Mouse (Mus musculus): ENCODE results near the gene Map2k1. TPM values are rescaled to one million over a fixed set of nuclear protein-coding genes. Genes with fewer than 3 reads are reported as not detected.

Map2k1 gene
- polyA plus RNA-seq, 1 experiment from 2014 or later: 74.4 TPM

DNA sequence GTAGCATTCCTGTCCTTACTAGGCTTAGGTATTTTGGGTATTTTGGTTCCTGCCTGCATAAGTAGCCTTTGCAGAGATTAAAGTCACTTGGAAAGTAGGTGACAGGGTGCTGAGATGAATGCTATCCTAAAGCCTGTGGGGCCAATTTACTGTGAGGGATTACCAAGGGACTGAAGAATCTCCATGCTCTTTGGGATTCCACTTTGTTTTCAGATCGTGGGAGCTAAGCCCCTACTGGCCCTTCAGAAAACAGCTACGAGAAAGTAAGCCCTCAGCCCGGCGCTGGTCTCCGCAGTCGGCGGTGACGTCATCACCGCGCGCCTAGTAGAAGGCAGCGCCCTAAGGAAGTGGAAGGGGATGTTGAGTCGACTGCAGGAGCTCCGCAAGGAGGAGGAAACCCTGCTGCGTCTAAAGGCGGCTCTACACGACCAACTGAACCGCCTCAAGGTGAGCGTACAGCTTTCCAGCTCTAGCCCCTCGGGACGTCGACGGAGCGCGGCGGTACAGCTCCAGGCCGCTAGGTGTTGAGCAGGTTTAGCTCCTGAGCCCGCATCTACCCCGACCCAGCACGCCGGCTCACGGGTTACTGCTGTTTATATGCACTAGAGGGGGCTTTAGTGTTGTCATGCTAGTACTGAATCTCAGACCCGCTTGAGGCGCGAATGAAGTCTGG is 74.3 kb downstream of the Map2k1 start, which contains the start of gene Snapc5:
TSS of gene Snapc5 (plus strand) at position 301 of the 673 bp plus-strand sequence.
- peak within 1 kb of the TSS; percentile 50 for H3K4me2 ChIP-seq (ENCODE audit: low read depth, low read length)
- under 1% methylated on average over 35 of the region's 35 CpGs for WGBS
- H3K4me1 ChIP-seq (ENCODE audit: control insufficient read depth, insufficient read depth, low read length): no peaks in the 10 kb centered on the region
- peaks cover 11% of the 10 kb centered on the region for H3K36me3 ChIP-seq (replicated peaks; ENCODE audit: control insufficient read depth, insufficient read depth, low read depth, low read length)
- H3K27ac ChIP-seq (replicated peaks; ENCODE audit: low read depth, low read length): peak within 1 kb of the TSS; percentile 62
- H3K27me3 ChIP-seq (ENCODE audit: control insufficient read depth, insufficient read depth, low read length): no peaks in the 10 kb centered on the region
- ATAC-seq (replicated peaks; ENCODE audit: insufficient number of reproducible peaks, low FRiP score, low TSS enrichment, low read depth) (peak; percentile 91), DNase-seq (ENCODE audit: low spot score) (peak; percentile 95)
- H3K9me3 ChIP-seq (replicated peaks; ENCODE audit: control insufficient read depth, low read length): no peaks in the 10 kb centered on the region
- peak within 1 kb of the TSS; percentile 69 for H3K4me3 ChIP-seq (ENCODE audit: low read depth, low read length)
- H3K9ac ChIP-seq (replicated peaks; ENCODE audit: low read length): peak within 1 kb of the TSS; percentile 72

DNA sequence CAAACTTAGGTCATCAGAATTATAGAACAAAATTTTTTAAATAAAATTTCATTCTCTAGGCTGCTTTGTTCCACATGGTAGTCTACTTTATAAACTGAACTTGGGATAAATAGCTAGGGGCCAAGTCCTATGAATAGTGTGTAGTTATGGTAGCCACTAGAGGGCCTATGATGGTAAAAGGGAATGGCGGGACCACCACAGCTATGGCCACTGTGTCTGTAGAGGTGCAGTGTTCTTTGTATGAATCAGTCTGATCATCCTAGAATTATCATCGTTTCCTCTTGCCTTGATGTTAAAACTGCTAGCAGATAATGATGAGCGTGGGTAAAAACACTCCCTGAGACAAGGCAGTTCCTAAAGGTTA is 74.8 kb downstream of the Map2k1 start:
- H3K9me3 ChIP-seq (replicated peaks; ENCODE audit: control insufficient read depth, low read length): no peaks in the 10 kb centered on the region
- DNase-seq (ENCODE audit: low spot score) (peak; percentile 68), ATAC-seq (replicated peaks; ENCODE audit: insufficient number of reproducible peaks, low FRiP score, low TSS enrichment, low read depth) (peak; percentile 74; the same call in 1 of the 2 replicates)
- no peak overlapping the region for H3K4me2 ChIP-seq (ENCODE audit: low read depth, low read length)
- no peaks in the 10 kb centered on the region for H3K27me3 ChIP-seq (ENCODE audit: control insufficient read depth, insufficient read depth, low read length)
- H3K27ac ChIP-seq (replicated peaks; ENCODE audit: low read depth, low read length): no peak overlapping the region
- H3K4me1 ChIP-seq (ENCODE audit: control insufficient read depth, insufficient read depth, low read length): no peaks in the 10 kb centered on the region
- no peak overlapping the region for H3K4me3 ChIP-seq (ENCODE audit: low read depth, low read length)
- H3K9ac ChIP-seq (replicated peaks; ENCODE audit: low read length): no peak overlapping the region
- H3K36me3 ChIP-seq (replicated peaks; ENCODE audit: control insufficient read depth, insufficient read depth, low read depth, low read length): peaks cover 11% of the 10 kb centered on the region
- WGBS: 42% methylated on average over 3 of the region's 3 CpGs

DNA sequence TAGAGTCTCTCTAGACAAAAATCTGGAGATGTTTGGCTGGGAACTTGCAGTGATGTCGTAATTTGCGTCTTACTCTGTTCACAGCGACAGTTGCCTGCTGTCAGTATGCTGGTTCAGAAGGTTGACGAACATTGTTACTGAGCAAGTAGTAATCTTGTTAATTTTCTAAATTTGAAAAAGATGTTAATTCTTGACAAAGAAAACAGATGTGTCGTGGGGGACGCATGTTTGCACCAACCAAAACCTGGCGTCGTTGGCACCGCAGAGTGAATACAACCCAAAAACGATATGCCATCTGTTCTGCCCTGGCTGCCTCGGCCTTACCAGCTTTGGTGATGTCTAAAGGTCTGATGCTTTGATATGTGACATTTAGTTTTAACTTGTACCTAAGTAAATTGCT is 78.1 kb downstream of the Map2k1 start:
- Histone ChIP-seq H3K27ac (replicated peaks; ENCODE audit: low read depth, low read length) (no peak overlapping the region), H3K9me3 (replicated peaks; ENCODE audit: control insufficient read depth, low read length) (no peaks in the 10 kb centered on the region), H3K9ac (replicated peaks; ENCODE audit: low read length) (no peak overlapping the region), H3K4me2 (ENCODE audit: low read depth, low read length) (no peak overlapping the region), H3K4me3 (ENCODE audit: low read depth, low read length) (no peak overlapping the region), H3K4me1 (ENCODE audit: control insufficient read depth, insufficient read depth, low read length) (no peaks in the 10 kb centered on the region), H3K27me3 (ENCODE audit: control insufficient read depth, insufficient read depth, low read length) (no peaks in the 10 kb centered on the region), H3K36me3 (replicated peaks; ENCODE audit: control insufficient read depth, insufficient read depth, low read depth, low read length) (peaks cover 11% of the 10 kb centered on the region)
- WGBS: 88% methylated on average over 11 of the region's 11 CpGs
- DNase-seq (ENCODE audit: low spot score) (no peak), ATAC-seq (replicated peaks; ENCODE audit: insufficient number of reproducible peaks, low FRiP score, low TSS enrichment, low read depth) (no peak)

DNA sequence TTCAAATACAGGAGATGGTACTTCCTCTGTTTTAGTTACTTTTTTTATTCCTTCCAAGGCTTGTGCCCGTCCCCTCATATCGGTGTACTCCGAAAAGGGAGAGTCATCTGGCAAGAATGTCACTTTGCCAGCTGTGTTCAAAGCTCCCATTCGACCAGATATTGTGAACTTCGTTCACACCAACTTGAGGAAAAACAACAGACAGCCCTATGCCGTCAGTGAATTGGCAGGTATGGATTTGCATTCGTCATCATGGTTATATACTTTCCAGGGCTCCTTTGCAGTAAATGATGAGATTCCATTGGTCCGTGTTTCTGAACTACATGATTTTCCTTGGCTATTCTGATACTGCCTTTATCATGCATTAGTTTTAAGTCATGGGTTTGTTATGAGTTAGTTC is 78.7 kb downstream of the Map2k1 start:
- Histone ChIP-seq H3K36me3 (replicated peaks; ENCODE audit: control insufficient read depth, insufficient read depth, low read depth, low read length) (peaks cover 11% of the 10 kb centered on the region), H3K4me3 (ENCODE audit: low read depth, low read length) (peak overlapping the region; percentile 71)

DNA sequence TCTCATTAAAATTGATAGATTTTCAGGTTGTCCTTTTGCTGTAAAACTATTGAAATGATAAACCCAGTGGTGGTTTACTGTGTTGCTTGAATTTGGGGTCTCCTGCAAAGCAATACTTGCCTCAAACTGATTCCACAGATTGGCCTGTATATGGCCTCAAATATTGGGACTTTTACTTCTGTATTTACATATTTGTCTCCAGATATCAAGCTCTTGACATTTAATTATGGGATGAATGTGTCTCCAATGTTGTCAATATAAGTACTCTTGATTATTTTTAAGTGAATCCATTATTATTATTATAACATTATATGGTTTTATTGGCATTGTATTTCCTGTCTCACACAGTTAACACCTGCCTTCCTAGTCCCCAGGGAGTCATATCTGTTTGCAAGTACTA is 79.1 kb downstream of the Map2k1 start:
- no peak overlapping the region for H3K27ac ChIP-seq (replicated peaks; ENCODE audit: low read depth, low read length)

More for the DNA sequence above, 78.7 kb downstream of the Map2k1 start:
- Histone ChIP-seq H3K27me3 (ENCODE audit: control insufficient read depth, insufficient read depth, low read length) (no peaks in the 10 kb centered on the region), H3K9ac (replicated peaks; ENCODE audit: low read length) (0 out of 2 replicates have a peak overlapping the region, but pooled peaks have one; percentile 25), H3K4me1 (ENCODE audit: control insufficient read depth, insufficient read depth, low read length) (no peaks in the 10 kb centered on the region), H3K9me3 (replicated peaks; ENCODE audit: control insufficient read depth, low read length) (no peaks in the 10 kb centered on the region), H3K4me2 (ENCODE audit: low read depth, low read length) (no peak overlapping the region; the same call in 1 of the 2 replicates), H3K27ac (replicated peaks; ENCODE audit: low read depth, low read length) (no peak overlapping the region)
- 79% methylated on average over 8 of the region's 8 CpGs for WGBS
- ATAC-seq (replicated peaks; ENCODE audit: insufficient number of reproducible peaks, low FRiP score, low TSS enrichment, low read depth): no peak
- no peak for DNase-seq (ENCODE audit: low spot score)

DNA sequence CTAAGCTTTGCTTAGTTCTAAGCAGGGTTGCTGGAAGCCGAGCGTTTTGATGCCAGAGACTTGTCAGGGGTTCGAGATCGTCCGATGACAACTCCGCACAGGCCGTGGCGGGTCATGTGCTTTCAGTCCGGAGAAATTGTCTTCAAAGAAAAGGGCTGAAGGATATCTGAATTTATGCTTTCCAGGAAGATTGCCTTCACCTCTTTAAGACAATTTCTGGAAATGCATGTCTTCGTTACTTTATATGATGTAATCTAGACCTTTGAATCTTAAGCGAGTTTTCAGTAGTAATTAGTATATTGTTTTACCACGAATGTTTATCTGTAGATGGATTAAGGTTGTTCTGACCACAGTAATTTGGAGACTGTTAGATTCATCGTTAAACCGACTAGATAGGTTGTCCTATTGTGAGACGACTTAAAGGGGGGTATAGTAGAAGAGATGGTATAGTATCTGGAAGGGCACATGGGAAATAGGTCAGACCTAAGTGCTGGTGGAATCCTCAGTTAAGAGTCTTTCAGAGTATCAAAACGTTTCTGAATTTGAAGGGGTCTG is 79.7 kb downstream of the Map2k1 start:
- Histone ChIP-seq H3K36me3 (replicated peaks; ENCODE audit: control insufficient read depth, insufficient read depth, low read depth, low read length) (peaks cover 11% of the 10 kb centered on the region), H3K9me3 (replicated peaks; ENCODE audit: control insufficient read depth, low read length) (no peaks in the 10 kb centered on the region), H3K9ac (replicated peaks; ENCODE audit: low read length) (peak overlapping the region; percentile 80), H3K27me3 (ENCODE audit: control insufficient read depth, insufficient read depth, low read length) (no peaks in the 10 kb centered on the region), H3K4me3 (ENCODE audit: low read depth, low read length) (peak overlapping the region; percentile 71), H3K4me2 (ENCODE audit: low read depth, low read length) (peak overlapping the region; percentile 71), H3K4me1 (ENCODE audit: control insufficient read depth, insufficient read depth, low read length) (no peaks in the 10 kb centered on the region), H3K27ac (replicated peaks; ENCODE audit: low read depth, low read length) (no peak overlapping the region)
- WGBS: 0% methylated on average over 16 of the region's 16 CpGs
- ATAC-seq (replicated peaks; ENCODE audit: insufficient number of reproducible peaks, low FRiP score, low TSS enrichment, low read depth) (no peak), DNase-seq (ENCODE audit: low spot score) (no peak)

More for the DNA sequence above, 79.1 kb downstream of the Map2k1 start:
- peak overlapping the region; percentile 71 for H3K4me2 ChIP-seq (ENCODE audit: low read depth, low read length)
- no peak for DNase-seq (ENCODE audit: low spot score)
- no peaks in the 10 kb centered on the region for H3K27me3 ChIP-seq (ENCODE audit: control insufficient read depth, insufficient read depth, low read length)
- no peak for ATAC-seq (replicated peaks; ENCODE audit: insufficient number of reproducible peaks, low FRiP score, low TSS enrichment, low read depth)
- H3K4me3 ChIP-seq (ENCODE audit: low read depth, low read length): peak overlapping the region; percentile 71
- H3K9me3 ChIP-seq (replicated peaks; ENCODE audit: control insufficient read depth, low read length): no peaks in the 10 kb centered on the region
- no peaks in the 10 kb centered on the region for H3K4me1 ChIP-seq (ENCODE audit: control insufficient read depth, insufficient read depth, low read length)
- peaks cover 11% of the 10 kb centered on the region for H3K36me3 ChIP-seq (replicated peaks; ENCODE audit: control insufficient read depth, insufficient read depth, low read depth, low read length)
- peak overlapping the region; percentile 63 for H3K9ac ChIP-seq (replicated peaks; ENCODE audit: low read length)

DNA sequence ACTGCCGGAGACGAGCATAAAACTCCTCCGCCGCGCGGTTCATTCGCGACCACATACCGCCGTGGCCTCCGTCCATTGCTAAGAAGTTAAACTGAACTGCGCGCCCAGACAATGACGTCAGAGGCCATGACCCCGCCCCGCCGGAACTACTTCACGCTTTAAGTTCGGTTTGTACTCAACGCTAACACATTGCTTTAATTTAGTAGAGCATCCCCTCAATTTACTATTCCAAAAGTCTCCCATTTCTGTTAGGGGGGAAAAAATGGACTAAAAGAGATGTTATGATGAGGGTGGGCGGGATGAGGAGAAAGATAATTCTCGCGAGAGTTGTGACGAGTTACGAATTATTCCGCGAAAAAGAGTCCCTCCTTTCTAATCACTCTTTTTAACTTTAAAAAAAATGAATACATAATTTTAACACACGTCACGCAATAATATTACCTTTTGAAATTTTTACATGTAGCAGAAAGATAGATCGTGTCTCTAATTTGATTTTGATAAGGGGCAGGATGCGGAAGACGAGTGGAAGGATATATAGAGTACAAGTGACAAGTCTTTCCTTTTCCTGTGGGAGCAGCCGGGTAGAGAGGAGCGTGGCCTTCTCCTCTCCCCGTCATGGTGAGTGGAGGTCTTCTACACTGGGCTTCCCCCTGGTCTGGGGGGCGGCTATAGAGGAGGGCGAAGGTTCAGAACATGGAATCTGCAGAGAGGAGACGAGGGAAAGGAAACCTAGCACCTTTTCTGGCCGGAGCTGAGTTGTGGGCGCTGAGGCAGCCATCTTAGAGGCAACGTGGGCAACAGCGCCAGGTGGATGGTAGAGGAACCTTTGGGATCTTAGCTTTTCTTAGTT is 80.4 kb downstream of the Map2k1 start, which contains the start of the genes Zwilch and Rpl4:
TSS of gene Zwilch (minus strand) at position 289 of the 850 bp plus-strand sequence.
TSS of gene Rpl4 (plus strand) at position 560 of the 850 bp plus-strand sequence.
- peak within 1 kb of the TSS; percentile 80 for H3K9ac ChIP-seq (replicated peaks; ENCODE audit: low read length)
- peak within 1 kb of the TSS; percentile 71 for H3K4me2 ChIP-seq (ENCODE audit: low read depth, low read length)
- H3K4me1 ChIP-seq (ENCODE audit: control insufficient read depth, insufficient read depth, low read length): no peaks in the 10 kb centered on the region
- DNase-seq (ENCODE audit: low spot score) (peak; percentile 89), ATAC-seq (replicated peaks; ENCODE audit: insufficient number of reproducible peaks, low FRiP score, low TSS enrichment, low read depth) (peak; percentile 89)
- WGBS: under 1% methylated on average over 42 of the region's 42 CpGs
- H3K36me3 ChIP-seq (replicated peaks; ENCODE audit: control insufficient read depth, insufficient read depth, low read depth, low read length): peaks cover 11% of the 10 kb centered on the region
- H3K4me3 ChIP-seq (ENCODE audit: low read depth, low read length): peak within 1 kb of the TSS; percentile 71
- H3K27ac ChIP-seq (replicated peaks; ENCODE audit: low read depth, low read length): peak within 1 kb of the TSS; percentile 90
- no peaks in the 10 kb centered on the region for H3K27me3 ChIP-seq (ENCODE audit: control insufficient read depth, insufficient read depth, low read length)
- H3K9me3 ChIP-seq (replicated peaks; ENCODE audit: control insufficient read depth, low read length): no peaks in the 10 kb centered on the region

Data from embryonic facial prominence, embryonic 11.5 days (tissue).